Mouse (Mus musculus): ENCODE results near the gene Pecr.

The Pecr gene

GRCm38 (mm10) chr1:72283992-72284485 is at the start of gene Pecr, which contains the start of gene Tmem169:
TSS of gene Pecr (minus strand) at chr1:72284314.
TSS of gene Tmem169 (plus strand) at chr1:72284369.
- peak; percentile 85 to 94 for DNase-seq

DNA sequence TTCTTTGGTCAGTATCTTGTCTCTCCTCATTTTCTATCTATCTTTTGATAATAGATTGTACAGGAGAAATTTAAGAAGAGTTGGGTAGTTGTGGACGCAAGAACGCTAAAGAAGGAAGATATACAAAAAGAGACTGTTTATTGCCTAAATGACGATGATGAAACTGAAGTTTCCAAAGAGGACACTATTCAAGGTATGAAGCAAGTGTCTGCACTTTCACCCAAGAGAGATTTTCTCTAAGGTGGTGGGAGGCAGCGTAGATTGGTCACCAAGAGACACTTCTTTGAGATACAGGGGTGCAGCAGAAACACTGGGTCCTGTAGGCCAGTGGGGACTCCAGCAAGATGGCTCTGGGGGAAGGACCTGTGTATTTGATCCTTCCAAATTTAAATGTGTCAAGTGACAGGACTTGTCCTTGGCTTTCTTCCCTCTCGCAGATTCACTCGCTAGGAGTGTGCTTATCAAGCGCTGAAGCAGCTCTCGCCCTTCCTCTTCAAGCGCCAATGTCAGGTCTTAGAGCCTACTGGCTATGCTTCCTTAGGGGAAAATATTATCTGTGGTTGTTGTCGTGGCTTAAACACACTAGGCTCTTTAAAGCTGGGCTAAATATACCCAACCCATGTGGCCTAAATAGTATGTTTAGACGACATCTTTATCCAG is 42.2 kb upstream of the Pecr start:
- no peak for DNase-seq

DNA sequence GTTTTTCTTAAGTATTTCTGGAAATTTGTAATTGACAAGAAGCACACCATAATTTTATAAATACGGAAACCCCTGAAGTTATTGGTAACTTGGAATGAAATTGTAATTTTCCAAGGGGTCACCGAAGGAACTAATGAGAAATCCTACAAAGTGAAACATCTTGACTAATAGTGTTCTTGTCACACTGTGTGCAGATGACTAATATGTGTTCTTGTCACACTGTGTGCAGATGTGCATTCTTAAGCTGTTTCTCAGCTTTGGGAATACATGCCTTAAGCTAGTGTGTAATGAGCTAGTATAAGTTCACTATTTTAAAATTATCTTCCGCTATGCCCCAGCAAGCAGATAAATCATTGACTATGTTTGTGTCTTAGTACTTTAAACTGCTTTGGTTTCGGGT is 39.1 kb upstream of the Pecr start:
- DNase-seq: no peak

DNA sequence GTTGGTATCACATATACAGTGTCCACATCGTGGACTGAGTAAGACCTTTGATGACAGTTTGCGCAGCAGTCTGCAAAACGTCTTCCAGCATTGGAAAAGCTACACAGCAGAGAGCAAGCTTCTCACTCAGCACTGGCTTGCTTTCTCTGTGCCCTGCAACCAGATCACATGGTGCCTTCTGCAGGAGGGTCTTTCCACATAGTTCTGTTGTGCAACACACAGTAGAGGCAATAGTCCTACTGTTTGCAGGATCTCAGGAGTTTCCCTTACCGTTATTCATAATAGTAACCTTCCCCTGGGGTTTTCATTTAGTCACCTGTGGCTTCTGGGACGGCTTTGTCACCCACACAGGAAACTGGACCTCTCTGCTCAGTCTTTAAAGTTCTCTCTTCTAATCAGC is 36.6 kb upstream of the Pecr start:
- no peak for DNase-seq

- DNase-seq: no peak
Measured at GRCm38 (mm10) chr1:72316901-72317300, 32.8 kb upstream of the Pecr start.

DNA sequence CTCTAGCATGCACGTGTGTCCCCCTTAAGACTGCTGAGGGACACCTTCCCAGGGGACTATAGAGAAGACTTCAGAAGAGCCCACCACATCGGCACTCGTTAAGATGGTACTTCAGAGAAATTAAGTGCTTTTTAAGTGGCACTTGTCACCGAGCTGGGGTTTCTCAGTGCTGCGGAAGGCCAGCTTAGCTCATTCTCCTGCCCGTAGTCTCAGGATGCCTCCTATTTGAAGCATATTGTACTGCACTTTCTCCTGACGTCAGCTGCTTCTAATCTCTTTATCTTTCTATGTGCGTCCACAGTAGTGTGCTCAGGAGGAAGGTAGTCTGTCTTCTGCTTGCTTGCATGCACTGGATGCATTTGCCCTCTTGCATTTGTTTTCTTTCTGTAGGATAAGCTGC is 32.3 kb upstream of the Pecr start:
- no peak for DNase-seq

GRCm38 (mm10) chr1:72315447-72315846 is 31.3 kb upstream of the Pecr start:
- no peak for DNase-seq

- DNase-seq: no peak
Measured at GRCm38 (mm10) chr1:72313399-72314039, 29.4 kb upstream of the Pecr start.

DNA sequence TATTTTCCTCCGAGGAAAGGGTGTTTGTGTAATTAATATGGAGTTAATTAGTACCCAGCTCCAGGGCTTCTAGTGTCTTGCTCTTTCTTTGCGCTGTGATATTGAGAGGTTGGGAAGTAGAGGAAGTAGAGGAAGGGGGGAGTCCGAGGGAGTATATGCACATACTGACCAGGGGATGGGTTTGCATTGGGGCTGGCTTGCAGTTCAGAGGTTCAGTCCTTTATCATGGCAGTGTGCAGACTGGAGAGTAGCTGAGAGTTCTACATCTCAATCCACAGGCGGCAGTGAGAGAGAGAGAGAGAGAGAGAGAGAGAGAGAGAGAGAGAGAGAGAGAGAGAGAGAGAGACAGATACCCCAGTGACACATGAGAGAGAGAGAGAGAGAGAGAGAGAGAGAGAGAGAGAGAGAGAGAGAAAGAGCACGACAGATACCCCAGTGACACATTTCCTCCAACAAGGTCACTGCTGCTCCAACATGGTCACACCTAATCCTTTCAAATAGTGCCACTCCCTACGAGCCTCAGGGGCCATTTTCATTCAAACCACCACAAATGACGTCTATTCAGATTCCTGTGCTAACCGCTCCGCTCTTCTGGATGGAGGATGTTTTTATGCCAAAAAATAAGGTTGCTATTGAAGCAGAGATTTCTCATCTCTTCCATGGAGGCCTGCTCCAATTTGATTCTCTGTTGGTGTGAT is 28.7 kb upstream of the Pecr start:
- no peak for DNase-seq

DNA sequence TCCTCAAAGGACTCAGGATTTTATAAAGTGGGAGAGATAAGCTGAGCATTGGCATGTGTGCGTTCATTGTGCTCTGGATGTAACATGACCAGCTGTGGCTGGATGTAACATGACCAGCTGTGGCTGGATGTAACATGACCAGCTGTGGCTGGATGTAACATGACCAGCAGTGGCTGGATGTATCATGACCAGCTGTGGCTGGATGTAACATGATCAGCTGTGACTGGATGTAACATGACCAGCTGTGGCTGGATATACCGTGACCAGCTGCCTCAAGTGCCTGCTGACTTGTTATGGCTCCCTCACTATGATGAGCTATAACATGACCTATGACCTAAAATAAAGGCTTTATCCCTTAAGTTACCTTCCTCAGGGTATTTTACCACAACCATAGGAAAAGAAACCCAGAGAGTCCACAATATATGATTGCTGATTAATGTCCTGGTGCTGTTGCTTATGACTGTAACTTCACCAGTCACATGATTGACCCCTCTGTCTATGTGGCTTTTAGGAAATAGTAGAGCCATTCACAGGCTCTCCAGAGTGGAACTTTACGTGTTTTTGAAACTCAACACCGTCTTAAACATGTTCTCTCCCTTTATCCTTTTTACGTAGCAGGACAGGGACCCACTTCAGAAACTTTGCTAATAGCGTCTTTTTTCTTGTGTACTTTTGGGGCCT is 25.8 kb upstream of the Pecr start:
- no peak for DNase-seq

GRCm38 (mm10) chr1:72308919-72309318 is 24.8 kb upstream of the Pecr start:
- no peak for DNase-seq

DNA sequence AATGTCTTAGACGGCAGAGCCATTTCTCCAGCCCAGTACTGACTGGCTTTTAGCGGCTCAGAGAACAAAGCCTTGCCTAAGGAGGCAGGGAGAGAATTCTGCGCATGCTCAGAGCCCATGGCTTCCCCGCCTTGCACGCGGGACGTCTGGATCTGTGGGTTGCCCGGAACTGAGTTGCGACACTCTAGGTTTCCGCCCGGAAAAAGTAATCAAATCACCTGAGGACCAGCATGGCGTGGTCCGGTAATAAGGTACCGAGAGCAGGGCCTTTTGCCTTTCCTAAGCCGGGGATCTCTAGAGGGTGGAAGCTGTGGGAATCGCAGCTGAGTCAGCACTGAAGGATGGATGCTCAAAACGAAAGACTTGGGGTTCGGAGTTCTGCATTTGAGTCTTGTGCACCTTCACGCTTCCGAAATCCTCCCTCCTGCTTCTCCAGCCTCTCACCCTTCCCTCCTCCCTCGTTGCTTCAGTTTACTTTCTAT is 23.2 kb upstream of the Pecr start, which contains the start of gene Xrcc5:
TSS of gene Xrcc5 (plus strand) at position 105 of the 482 bp plus-strand sequence.
- DNase-seq: peak; percentile 78 to 82

GRCm38 (mm10) chr1:72306679-72307181 is 22.6 kb upstream of the Pecr start:
- peak; percentile 15 to 48 for DNase-seq

DNA sequence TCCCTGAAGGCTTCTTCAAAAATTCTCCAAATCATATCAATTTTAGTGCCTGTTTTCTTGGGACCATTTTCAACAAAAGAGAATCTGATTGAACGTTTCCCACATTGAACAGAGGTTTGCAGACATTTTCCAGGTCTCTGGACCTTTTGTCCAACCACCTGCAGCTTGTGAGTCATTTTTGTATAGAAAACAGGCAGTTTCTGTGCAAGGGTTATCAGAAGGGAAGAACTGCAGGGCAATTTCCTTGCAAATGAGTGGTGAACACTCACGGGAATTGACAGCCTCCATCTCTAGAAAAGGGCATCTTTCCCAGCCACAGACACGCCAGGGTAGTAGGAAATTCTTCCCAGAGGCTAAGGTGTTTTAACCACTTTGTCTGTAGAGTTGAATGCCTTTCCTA is 22.1 kb upstream of the Pecr start:
- no peak for DNase-seq

- no peak for DNase-seq
Measured at GRCm38 (mm10) chr1:72301845-72302244, 17.7 kb upstream of the Pecr start.

GRCm38 (mm10) chr1:72295746-72296145 is 11.6 kb upstream of the Pecr start:
- DNase-seq: no peak

DNA sequence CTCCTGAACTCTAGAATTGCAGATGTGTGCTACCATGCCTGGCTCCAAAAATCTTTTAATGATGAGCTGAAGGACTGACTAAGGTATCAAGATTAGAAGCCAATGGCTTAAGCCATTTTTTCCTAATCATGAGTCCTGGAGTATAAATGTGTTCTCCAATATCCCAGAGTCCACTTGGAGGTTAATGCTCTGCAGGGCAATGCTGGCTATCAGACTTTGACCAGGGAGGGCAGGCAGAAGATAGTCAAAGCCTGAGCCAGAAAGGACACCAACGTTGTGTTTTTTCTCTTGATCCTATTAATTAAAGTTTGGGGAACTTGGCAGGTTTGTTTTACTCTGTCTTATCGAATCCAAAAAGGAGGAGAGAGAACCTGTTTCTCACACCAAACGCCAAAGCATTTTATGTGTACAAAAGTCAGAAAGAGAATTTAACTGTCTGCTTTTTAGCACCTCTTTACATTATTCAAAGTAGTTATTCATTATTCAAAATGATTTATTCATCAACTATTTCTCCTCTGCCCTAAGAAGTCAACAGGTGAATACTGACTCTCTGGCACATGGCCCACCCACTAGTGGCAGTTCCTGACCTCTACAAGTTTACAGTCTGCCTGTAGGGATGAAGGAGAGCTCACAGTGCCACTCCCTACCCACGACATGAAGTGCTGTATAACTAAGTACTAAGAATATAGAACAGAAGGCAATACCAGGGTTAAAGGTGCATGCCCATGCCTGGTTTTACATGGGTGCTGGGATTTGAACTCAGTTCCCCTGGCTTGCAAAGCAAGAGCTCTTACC is 10.0 kb upstream of the Pecr start:
- DNase-seq: no peak

DNA sequence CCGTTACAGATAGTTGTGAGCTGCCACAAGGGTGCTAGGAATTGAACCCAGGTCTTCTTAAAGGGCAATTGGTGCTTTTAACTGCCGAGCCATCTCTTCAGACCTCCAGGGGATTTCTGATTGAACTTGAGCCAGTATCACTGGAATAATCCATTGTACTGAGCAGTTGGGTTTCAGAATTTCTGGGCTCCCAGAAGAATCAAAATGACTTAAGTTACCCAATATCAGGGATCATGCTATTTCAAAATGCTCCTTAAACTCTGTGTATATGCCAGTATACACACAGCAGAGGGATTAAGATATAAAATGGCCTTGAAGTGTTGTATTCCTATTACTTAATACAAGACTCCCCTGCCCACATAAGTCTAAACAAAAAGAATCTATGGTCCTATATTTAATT is 7.8 kb upstream of the Pecr start:
- DNase-seq: no peak

- no peak for DNase-seq
Measured at GRCm38 (mm10) chr1:72291421-72291820, 7.3 kb upstream of the Pecr start.

DNA sequence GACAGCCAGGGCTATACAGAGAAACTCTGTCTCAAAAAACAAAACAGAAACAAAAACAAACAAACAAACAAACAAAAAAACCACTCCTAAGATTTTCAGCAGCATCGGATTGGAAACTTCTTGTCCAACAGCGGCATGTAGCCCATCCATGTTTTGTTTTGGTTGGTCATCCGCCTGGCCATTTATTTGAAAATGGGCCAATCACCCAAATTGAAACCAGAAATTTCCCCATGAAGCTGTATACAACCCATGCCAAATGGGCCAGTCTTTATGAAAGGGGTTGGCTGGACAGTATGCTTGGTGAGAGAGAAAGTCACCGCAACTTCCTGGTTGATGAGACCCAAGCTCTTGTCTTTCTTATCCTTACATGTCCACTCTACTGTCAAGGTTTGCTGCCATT is 6.8 kb upstream of the Pecr start:
- DNase-seq: no peak

- no peak for DNase-seq
Measured at GRCm38 (mm10) chr1:72288527-72289150, 4.5 kb upstream of the Pecr start.

- DNase-seq: no peak
Measured at GRCm38 (mm10) chr1:72287893-72288292, 3.8 kb upstream of the Pecr start.
